In genomic region chr9:47734905-47735304, GRCm38 (mm10) we compare ENCODE assay signal across 11 mouse cellular contexts.
"Had no signal": no experiment of that assay in that cellular context is flagged by ENCODE, and none has a peak within 500 bp of the region (broad histone marks: within the 10 kb centered on the region; RNA-seq: fewer than 3 reads in every experiment).

No protein-coding gene starts in this region.

- H3K4me2 ChIP-seq: kidney, embryonic 15.5 days; liver, embryonic 12.5 days; lung, embryonic 15.5 days; neural tube, embryonic 12.5 days; stomach, embryonic 15.5 days had no signal

- DNase-seq: kidney, adult 2 months; kidney, postnatal 14 days; retina, postnatal 1 day; right cerebral cortex, postnatal 4 days had no signal

- H3K4me1 ChIP-seq: liver, embryonic 12.5 days; stomach, embryonic 15.5 days had no signal

- H3K9me3 ChIP-seq: kidney, embryonic 15.5 days; limb, embryonic 10.5 days; liver, embryonic 12.5 days; lung, embryonic 15.5 days; neural tube, embryonic 12.5 days; stomach, embryonic 15.5 days had no signal

- ATAC-seq: intestine, embryonic 16.5 days; liver, embryonic 12.5 days had no signal

- H3K4me3 ChIP-seq: kidney, embryonic 15.5 days; limb, embryonic 10.5 days; liver, embryonic 12.5 days; lung, embryonic 15.5 days; neural tube, embryonic 12.5 days; stomach, embryonic 15.5 days had no signal

- H3K9ac ChIP-seq: kidney, embryonic 15.5 days; liver, embryonic 12.5 days; lung, embryonic 15.5 days; neural tube, embryonic 12.5 days; stomach, embryonic 15.5 days had no signal

- H3K27me3 ChIP-seq: kidney, embryonic 15.5 days; liver, embryonic 12.5 days; lung, embryonic 15.5 days; neural tube, embryonic 12.5 days; stomach, embryonic 15.5 days had no signal

- H3K36me3 ChIP-seq: kidney, embryonic 15.5 days; limb, embryonic 10.5 days; liver, embryonic 12.5 days; lung, embryonic 15.5 days; neural tube, embryonic 12.5 days; stomach, embryonic 15.5 days had no signal

- H3K27ac ChIP-seq: kidney, embryonic 15.5 days; limb, embryonic 10.5 days; liver, embryonic 12.5 days; lung, embryonic 15.5 days; neural tube, embryonic 12.5 days; stomach, embryonic 15.5 days had no signal
